Mouse (Mus musculus): Measurements from ENCODE around the gene Sfxn5. TPM values are rescaled to one million over a fixed set of nuclear protein-coding genes. Genes with fewer than 3 reads are reported as not detected.

Gene Sfxn5
- polyA plus RNA-seq, 1 experiment, result 1.2 TPM

DNA sequence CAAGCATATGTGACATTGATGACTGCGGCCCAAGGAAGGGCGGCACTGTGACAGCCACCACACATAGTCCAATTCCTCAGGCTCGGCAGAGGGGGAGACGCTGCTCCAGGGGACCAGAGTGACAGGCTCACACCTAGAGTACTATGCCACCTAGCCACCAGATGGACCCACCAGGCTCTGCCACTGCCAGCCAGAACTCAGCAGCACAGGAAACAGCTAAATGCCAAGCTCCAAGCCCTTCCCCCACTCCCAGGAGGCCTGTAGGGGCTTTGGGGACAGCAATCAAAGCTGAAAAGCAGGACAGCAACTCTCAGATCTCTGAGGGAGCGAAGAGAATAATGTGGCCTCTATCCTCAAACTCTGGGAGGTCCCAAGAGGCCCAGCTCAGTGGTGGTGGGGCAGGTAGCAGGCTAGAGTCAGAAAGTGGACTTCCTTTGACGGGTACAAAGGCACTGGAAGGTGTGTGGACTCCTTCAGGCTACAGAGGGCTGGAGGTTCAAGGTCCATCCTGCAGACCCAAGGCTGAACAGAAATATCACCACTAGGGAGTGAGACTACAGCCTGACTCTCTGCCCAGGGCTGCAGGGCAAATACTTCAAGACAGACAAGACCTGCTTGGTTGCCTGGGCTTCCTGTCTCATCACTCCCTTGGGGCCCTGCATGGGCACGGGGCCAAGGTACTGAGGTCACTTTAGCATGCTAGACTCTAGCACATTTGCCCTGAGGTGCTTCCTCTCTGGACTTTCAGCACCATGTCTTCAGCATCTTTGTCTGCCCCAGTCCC, 37.6 kb downstream of the Sfxn5 start:
- DNase-seq (ENCODE audit: low read depth, low spot score), result peak; percentile 18

GRCm38 (mm10) chr6:85294004-85294379, 39.2 kb downstream of the Sfxn5 start:
- DNase-seq (ENCODE audit: low read depth, low spot score), result no peak
- WGBS, result 73% methylated on average over 5 of the region's 5 CpGs

More for the DNA sequence above, 37.6 kb downstream of the Sfxn5 start:
- WGBS, result 66% methylated on average over 7 of the region's 7 CpGs

GRCm38 (mm10) chr6:85293255-85294003, 39.8 kb downstream of the Sfxn5 start:
- DNase-seq (ENCODE audit: low read depth, low spot score), result no peak
- 45% methylated on average over 10 of the region's 10 CpGs for WGBS

DNA sequence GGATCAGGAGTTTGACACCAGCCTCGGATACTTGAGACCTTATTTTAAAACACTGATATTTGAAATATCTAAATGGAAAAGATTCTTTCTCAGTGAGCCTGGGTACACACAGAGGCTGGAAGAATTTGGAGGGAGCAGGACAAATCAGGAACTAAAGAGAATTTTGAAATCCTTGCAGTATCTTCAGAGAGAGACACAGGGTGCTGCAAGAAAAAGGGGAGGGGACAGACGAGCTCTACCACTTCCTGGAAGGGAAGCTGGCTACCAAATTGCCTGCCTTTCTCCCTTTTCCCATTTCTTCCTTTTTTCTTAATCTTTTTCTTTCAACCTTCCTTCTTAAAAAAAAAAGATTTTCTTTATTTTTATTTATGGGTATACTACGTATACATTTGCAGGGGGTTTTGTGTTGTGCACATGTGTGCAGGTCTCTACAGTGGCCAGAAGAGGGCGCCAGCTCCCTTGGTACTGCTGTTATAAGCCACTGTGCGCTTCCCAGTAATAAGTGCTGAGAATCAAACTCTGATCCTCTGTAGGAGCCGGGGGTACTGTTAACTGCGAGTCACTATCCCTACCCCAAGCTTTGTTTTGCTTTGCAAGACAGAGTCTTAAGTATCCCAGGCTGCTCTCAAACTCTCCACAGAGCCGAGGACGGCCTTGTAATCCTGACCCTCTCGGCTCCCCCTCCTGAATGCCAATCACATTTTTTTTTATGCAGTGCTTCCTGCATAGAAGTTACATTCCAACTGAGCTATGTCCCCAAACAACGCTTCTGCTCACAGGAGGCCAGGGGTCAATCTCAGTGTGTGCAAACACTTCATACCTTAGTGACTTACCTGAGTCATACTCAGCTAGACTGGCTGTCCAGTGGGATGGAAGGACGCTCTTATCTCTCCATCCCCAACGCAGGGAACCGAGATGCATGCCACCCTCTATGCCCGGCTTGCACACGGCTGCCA, 42.1 kb downstream of the Sfxn5 start:
- 86% methylated on average over 16 of the region's 16 CpGs for WGBS
- no peak for DNase-seq (ENCODE audit: low read depth, low spot score)

DNA sequence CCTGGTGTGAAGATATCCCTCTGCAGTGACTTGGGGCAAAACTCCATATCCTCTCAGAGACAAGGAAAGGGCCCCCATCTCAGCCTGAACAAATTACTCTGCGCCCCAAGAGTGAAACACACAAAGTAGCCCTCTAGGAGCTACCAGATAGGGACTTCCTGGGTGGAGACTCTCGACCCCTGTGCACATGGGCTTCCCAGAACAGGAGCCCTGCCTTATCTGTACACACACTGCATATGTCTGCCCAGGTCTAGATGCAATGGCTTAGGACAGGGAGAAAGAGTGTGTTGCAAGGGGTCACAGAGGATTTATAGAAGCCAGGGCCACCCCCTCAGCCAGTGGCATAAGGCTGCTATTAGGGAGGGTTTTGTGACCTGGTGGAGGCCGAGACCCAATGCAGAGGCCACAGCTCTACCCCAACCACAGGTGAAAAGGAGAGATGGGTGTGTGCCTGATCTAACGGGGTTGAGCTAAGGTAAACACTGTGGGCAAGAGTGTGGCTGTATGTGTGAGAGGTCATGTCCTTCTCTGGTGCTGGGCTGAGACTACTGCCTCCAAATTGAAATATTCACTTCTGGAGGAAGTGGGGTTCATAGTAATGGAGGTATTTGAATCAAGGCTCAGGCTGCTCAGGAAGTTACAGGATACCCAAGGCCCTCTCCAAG, 44.9 kb downstream of the Sfxn5 start:
- no peak for DNase-seq (ENCODE audit: low read depth, low spot score)

GRCm38 (mm10) chr6:85286283-85287047, 46.8 kb downstream of the Sfxn5 start:
- DNase-seq (ENCODE audit: low read depth, low spot score), result no peak

More for the DNA sequence above, 44.9 kb downstream of the Sfxn5 start:
- WGBS, result 71% methylated on average over 4 of the region's 4 CpGs

DNA sequence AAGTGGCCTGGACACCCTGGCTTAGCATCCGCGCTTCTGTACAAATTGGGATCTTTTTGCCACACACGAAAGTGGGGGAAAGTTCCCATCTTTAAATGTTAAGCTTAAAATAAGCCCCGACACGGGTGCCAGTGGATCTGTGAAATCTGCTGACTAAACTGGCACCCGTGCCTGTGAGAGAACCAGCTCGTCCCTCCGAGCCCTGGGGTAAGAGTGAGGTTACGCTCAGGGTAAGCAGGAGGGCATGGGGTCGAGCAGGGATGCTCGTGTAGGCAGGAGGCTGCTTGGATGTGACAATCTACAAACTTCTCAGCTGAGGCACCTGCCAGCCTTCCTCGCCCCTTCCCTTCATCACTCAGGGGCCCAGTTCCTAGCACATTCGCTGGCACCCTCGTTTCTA, 52.4 kb downstream of the Sfxn5 start:
- DNase-seq (ENCODE audit: low read depth, low spot score), result no peak
- WGBS, result 86% methylated on average over 14 of the region's 14 CpGs

More at GRCm38 (mm10) chr6:85286283-85287047, 46.8 kb downstream of the Sfxn5 start:
- 81% methylated on average over 13 of the region's 13 CpGs for WGBS

GRCm38 (mm10) chr6:85276571-85276970, 56.7 kb downstream of the Sfxn5 start:
- no peak for DNase-seq (ENCODE audit: low read depth, low spot score)
- 78% methylated on average over 8 of the region's 8 CpGs for WGBS

DNA sequence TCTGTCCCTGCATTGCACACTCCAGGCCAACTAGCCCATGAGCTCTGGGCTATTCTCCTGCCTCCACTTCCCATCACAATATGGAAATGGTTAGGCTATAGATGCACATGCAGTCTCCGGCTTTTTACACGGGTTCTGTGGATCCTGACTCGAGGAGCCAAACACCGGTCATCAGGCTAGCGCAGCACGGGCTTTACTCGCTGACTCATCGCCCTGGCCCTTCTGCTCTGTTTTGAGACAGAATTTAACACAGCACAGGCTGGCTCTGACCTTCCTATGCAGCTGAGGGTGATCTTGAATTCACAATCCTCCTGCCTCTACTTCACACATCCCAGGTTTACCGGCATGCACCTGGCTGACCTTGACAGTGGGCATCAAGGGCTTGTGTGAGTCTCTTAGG, 60.8 kb downstream of the Sfxn5 start:
- DNase-seq (ENCODE audit: low read depth, low spot score), result no peak
- 87% methylated on average over 9 of the region's 9 CpGs for WGBS

GRCm38 (mm10) chr6:85266060-85266459, 67.2 kb downstream of the Sfxn5 start:
- WGBS, result 80% methylated on average over 6 of the region's 6 CpGs
- no peak for DNase-seq (ENCODE audit: low read depth, low spot score)

- no peak for DNase-seq (ENCODE audit: low read depth, low spot score)
- WGBS, result 64% methylated on average over 15 of the region's 15 CpGs
Measured at GRCm38 (mm10) chr6:85264982-85265518, 68.2 kb downstream of the Sfxn5 start.

DNA sequence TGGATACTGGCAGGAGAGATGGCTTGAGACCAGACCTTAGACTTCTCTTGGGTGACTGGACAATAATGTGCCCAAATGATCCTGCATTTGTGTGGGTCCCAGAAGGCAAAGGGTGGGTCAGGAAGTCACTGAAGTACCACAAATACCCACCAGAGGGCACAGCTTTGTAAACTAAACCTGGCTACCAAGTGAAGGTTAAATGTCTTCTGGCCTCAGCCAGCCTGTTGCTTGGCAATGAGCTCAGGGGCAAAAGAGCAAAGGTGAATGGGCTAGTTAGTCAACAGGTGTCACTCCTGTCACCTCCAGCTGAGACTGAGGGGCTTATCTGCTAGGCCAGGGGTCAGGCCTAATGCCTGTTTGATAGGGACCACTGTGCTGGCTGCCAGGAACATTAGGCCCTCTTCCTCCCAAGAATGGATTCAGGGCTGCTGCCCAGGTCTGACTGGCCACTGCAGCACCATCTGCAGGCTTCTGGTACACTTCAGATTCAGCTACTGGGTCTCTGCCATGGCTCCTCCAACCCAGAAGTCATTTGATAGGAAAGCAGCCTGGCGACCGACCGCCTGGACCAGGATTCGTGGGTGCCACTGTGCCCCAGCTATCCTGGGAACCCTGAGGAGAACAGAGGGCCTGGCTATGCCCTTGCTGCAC, 70.2 kb downstream of the Sfxn5 start:
- 98% methylated on average over 4 of the region's 4 CpGs for WGBS

DNA sequence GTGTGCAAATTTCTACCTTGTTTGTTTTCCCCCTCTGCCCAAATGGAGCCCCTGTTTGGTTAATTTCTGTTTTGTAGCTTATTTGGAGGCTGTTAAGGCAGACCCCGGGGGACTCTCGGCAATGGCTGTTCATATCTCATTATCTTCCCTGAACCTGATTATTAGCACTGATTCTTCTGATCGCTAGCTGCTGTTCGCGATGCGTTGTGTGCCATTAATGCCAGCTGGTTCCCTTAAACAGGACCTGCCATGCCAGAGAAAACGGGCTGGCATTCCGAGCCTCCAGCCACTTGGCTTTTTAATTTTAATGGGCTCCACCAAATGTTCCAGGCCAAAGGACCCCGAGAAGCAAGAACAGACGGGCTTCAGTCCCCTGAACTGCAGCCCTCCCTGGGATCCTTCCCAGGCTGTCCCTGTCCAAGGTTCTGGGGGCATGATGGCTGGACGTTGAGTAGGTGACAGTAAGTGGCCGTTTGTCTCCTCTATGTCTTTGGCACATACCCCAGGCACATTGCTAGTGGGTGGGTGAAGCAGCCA, 74.1 kb downstream of the Sfxn5 start:
- WGBS, result 86% methylated on average over 12 of the region's 12 CpGs
- no peak for DNase-seq (ENCODE audit: low read depth, low spot score)

More for the DNA sequence above, 70.2 kb downstream of the Sfxn5 start:
- DNase-seq (ENCODE audit: low read depth, low spot score), result peak; percentile 4

DNA sequence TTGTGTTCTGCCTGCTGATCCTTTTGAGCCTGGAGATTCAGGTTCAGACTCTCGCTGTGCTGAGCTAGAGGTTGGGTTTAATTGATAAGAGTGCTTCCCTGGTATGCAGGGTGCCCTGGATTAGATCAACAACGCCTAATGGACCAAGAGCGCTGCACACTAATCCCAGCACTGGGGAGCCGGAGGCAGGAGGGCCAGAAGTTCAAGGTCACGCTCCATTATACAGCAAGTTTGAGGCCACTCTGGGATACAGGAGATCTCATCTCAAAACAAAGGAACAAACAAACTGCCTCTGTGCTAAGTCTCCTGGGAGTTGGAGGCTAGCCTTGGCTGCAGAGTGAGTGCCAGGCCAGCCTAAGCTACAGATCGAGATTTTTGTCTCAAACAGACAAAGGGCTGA, 77.6 kb downstream of the Sfxn5 start:
- 89% methylated on average over 6 of the region's 6 CpGs for WGBS
- DNase-seq (ENCODE audit: low read depth, low spot score), result no peak

DNA sequence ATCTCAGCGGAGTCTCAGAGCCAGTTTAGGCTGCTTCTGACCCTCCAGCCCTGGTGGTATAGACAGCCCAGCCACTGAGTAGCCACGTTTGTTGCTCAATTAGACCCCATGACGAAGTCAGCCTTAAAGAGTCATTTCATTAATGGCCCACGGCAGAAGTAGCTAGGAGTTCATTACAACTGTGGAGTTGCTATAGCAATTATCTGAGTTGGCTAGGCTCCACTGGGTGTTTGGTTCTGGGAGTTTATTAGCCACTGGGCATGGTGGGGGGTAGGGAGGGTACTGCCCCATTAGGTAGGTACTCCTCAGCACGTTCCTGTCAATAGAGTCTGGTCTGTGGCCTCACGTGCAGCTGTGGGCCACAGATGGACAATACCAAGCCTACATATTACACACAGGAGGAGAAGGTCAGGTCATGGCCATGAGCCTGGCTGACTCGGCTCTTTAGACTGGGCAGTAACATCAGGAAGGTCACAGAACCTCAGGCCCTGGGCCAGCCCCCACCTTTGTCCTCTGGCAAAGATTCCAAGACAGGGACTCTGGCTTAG, 79.2 kb downstream of the Sfxn5 start:
- 68% methylated on average over 7 of the region's 7 CpGs for WGBS
- no peak for DNase-seq (ENCODE audit: low read depth, low spot score)

- DNase-seq (ENCODE audit: low read depth, low spot score), result no peak
- WGBS, result 87% methylated on average over 3 of the region's 3 CpGs
Measured at GRCm38 (mm10) chr6:85253275-85253674, 79.9 kb downstream of the Sfxn5 start.

Data from large intestine, adult 2 months (tissue).